In genomic region chr9:28281025-28281424, GRCm38 (mm10) we compare ENCODE assay signal across 21 mouse cellular contexts.
DNase-seq lines count a peak whose midpoint lies in the region; ATAC-seq and TF ChIP-seq lines count a peak whose summit lies in the region.
"Had no signal": no experiment of that assay in that cellular context is flagged by ENCODE, and none has a peak within 500 bp of the region (broad histone marks: within the 10 kb centered on the region; RNA-seq: fewer than 3 reads in every experiment).

No protein-coding gene starts in this region.

- no peaks in the 10 kb centered on the region for H3K36me3 ChIP-seq in embryonic facial prominence, embryonic 14.5 days (ENCODE audit: control insufficient read depth, insufficient read depth, low read length)
- H3K36me3 ChIP-seq in embryonic facial prominence, embryonic 10.5 days (replicated peaks) = no peaks in the 10 kb centered on the region
- H3K36me3 ChIP-seq: forebrain, embryonic 15.5 days; G1E; limb, embryonic 15.5 days; midbrain, embryonic 15.5 days had no signal

- DNase-seq in embryonic facial prominence, embryonic 14.5 days (ENCODE audit: low spot score) = peak; percentile 18
- DNase-seq in embryonic facial prominence, embryonic 10.5 days (ENCODE audit: low spot score) = no peak
- no peak for DNase-seq in left cerebral cortex, adult 2 months (ENCODE audit: extremely low spot score in 1 of 2, low spot score in 2 of 2)
- DNase-seq in left cerebral cortex, adult 8-10 months (ENCODE audit: low spot score in 2 of 2) = no peak
- DNase-seq in heart, adult 9 months (ENCODE audit: low spot score in 2 of 2) = peak; percentile 39 to 53
- DNase-seq in heart, postnatal 36 days = peak; percentile 13 to 28
- no peak for DNase-seq in right cerebral cortex, postnatal 36 days (ENCODE audit: low spot score in 2 of 2)
- DNase-seq: cerebellum, adult 11 months; cerebellum, postnatal 36 days; kidney, adult 8-10 months; kidney, postnatal 25 days; spleen, adult 18-20 months; thymus, postnatal 14 days had no signal

- H3K27me3 ChIP-seq in embryonic facial prominence, embryonic 14.5 days (replicated peaks; ENCODE audit: control insufficient read depth, insufficient read depth, low read length) = no peaks in the 10 kb centered on the region
- H3K27me3 ChIP-seq in embryonic facial prominence, embryonic 10.5 days (replicated peaks; ENCODE audit: low read depth, poor library complexity, severe bottlenecking) = no peaks in the 10 kb centered on the region
- H3K27me3 ChIP-seq: forebrain, embryonic 15.5 days; megakaryocyte, embryonic 14.5 days; midbrain, embryonic 15.5 days had no signal

- H3K4me2 ChIP-seq in embryonic facial prominence, embryonic 14.5 days (ENCODE audit: low read depth, low read length) = no peak overlapping the region
- H3K4me2 ChIP-seq: forebrain, embryonic 15.5 days; limb, embryonic 15.5 days; midbrain, embryonic 15.5 days had no signal

- intact Hi-C loops in left cerebral cortex, adult 2 months (cut with DNase I) = loop anchor here (5.0 kb wide), 2 partner anchors 106 to 121 kb away; no protein-coding TSS in a partner anchor
- intact Hi-C loops in heart, postnatal 36 days (cut with DNase I) = no loop called here

- ATAC-seq in embryonic facial prominence, embryonic 14.5 days (ENCODE audit: low read depth) = no peak
- no peak for ATAC-seq in granulocyte monocyte progenitor cell, adult 5-6 weeks (replicated peaks; ENCODE audit: poor library complexity, severe bottlenecking)
- ATAC-seq: CD4-positive, CD25-positive, alpha-beta regulatory T cell, adult 4 months; forebrain, embryonic 15.5 days; midbrain, embryonic 15.5 days had no signal

- no peaks in the 10 kb centered on the region for H3K9me3 ChIP-seq in embryonic facial prominence, embryonic 14.5 days (ENCODE audit: control insufficient read depth, low read length)
- no peaks in the 10 kb centered on the region for H3K9me3 ChIP-seq in embryonic facial prominence, embryonic 10.5 days
- H3K9me3 ChIP-seq: forebrain, embryonic 15.5 days; limb, embryonic 15.5 days; megakaryocyte, embryonic 14.5 days; midbrain, embryonic 15.5 days had no signal

- no peak overlapping the region for H3K9ac ChIP-seq in embryonic facial prominence, embryonic 14.5 days (ENCODE audit: low read depth, low read length)
- H3K9ac ChIP-seq: forebrain, embryonic 15.5 days; limb, embryonic 15.5 days; midbrain, embryonic 15.5 days had no signal

- H3K27ac ChIP-seq in embryonic facial prominence, embryonic 14.5 days (replicated peaks; ENCODE audit: low read depth, low read length) = no peak overlapping the region
- H3K27ac ChIP-seq in embryonic facial prominence, embryonic 10.5 days (replicated peaks) = no peak overlapping the region
- H3K27ac ChIP-seq in left cerebral cortex, adult 2 months = peak overlapping the region; percentile 63; the same call in 1 of the 2 replicates
- H3K27ac ChIP-seq: forebrain, embryonic 15.5 days; limb, embryonic 15.5 days; midbrain, embryonic 15.5 days had no signal

- TF ChIP-seq CTCF in left cerebral cortex, adult 2 months (IDR thresholded peaks at IDR 0.05) = no peak

- no peak overlapping the region for H3K4me3 ChIP-seq in embryonic facial prominence, embryonic 14.5 days (ENCODE audit: low read depth, low read length)
- no peak overlapping the region for H3K4me3 ChIP-seq in embryonic facial prominence, embryonic 10.5 days
- H3K4me3 ChIP-seq in left cerebral cortex, adult 2 months = no peak overlapping the region
- H3K4me3 ChIP-seq: erythroblast, embryonic 14.5 days; forebrain, embryonic 15.5 days; limb, embryonic 15.5 days; megakaryocyte, embryonic 14.5 days; midbrain, embryonic 15.5 days had no signal

- H3K4me1 ChIP-seq in embryonic facial prominence, embryonic 14.5 days (ENCODE audit: control insufficient read depth, insufficient read depth, low read length) = no peaks in the 10 kb centered on the region
- H3K4me1 ChIP-seq in embryonic facial prominence, embryonic 10.5 days = peaks cover 11% of the 10 kb centered on the region; the same call in 1 of the 2 replicates
- H3K4me1 ChIP-seq: limb, embryonic 15.5 days; megakaryocyte, embryonic 14.5 days had no signal

- WGBS in embryonic facial prominence, embryonic 14.5 days = 55% methylated on average over 3 of the region's 3 CpGs
- WGBS in embryonic facial prominence, embryonic 10.5 days = 68% methylated on average over 3 of the region's 3 CpGs

Comparison
In these comparisons a context has a peak if more than half of its experiments do, and no peak if none do; other contexts are left out.
1. DNase-seq: peak in embryonic facial prominence, embryonic 14.5 days (single experiment), heart, adult 9 months (2 of 2) and heart, postnatal 36 days (2 of 2); none in embryonic facial prominence, embryonic 10.5 days (single experiment), left cerebral cortex, adult 2 months (0 of 2), left cerebral cortex, adult 8-10 months (0 of 2) and right cerebral cortex, postnatal 36 days (0 of 2).